ENCODE assay signal across 8 mouse cellular contexts in genomic region chr12:4082132-4083001, GRCm38 (mm10). TPM values are rescaled to one million over a fixed set of nuclear protein-coding genes. Genes with fewer than 3 reads are reported as not detected.
A peak's percentile ranks its signal among the peaks of the same experiment; 100 is the strongest.
DNase-seq lines count a peak whose midpoint lies in the region; ATAC-seq lines count a peak whose summit lies in the region.

TSS of gene Dnajc27 (plus strand) at chr12:4082583.

- peak within 1 kb of the TSS; percentile 58 for H3K4me3 ChIP-seq in intestine, embryonic 14.5 days (ENCODE audit: low read depth, low read length)

- peak; percentile 98 for ATAC-seq in intestine, embryonic 14.5 days (replicated peaks; ENCODE audit: low FRiP score, low TSS enrichment, low read depth)

- no peaks in the 10 kb centered on the region for H3K9me3 ChIP-seq in intestine, embryonic 14.5 days (ENCODE audit: control insufficient read depth, low read length)

- intact Hi-C loops in left cerebral cortex, postnatal 14 days (cut with DNase I), result no loop called here

- no peaks in the 10 kb centered on the region; the same call in 1 of the 2 replicates for H3K4me1 ChIP-seq in intestine, embryonic 14.5 days (replicated peaks; ENCODE audit: control insufficient read depth, insufficient read depth, low read length)

- WGBS in intestine, embryonic 14.5 days, result 5% methylated on average over 59 of the region's 59 CpGs

- peak within 1 kb of the TSS; percentile 75 for H3K9ac ChIP-seq in intestine, embryonic 14.5 days (ENCODE audit: low read length)

- DNase-seq in adrenal gland, adult 18-20 months (ENCODE audit: low spot score in 2 of 2), result peak; percentile 91 to 95
- peak; percentile 96 for DNase-seq in embryo, embryonic 11 days
- DNase-seq in gastrocnemius, postnatal 25 days, result peak; percentile 93
- DNase-seq in intestine, embryonic 14.5 days (ENCODE audit: low spot score), result peak; percentile 99
- DNase-seq in left cerebral cortex, postnatal 14 days (ENCODE audit: low spot score in 2 of 2), result peak; percentile 98 to 99
- peak; percentile 96 for DNase-seq in mesoderm, embryonic 11.5 days (ENCODE audit: low read depth, low spot score)
- peak; percentile 92 to 94 for DNase-seq in right cerebral cortex, postnatal 36 days (ENCODE audit: low spot score in 2 of 2)
- peak; percentile 92 for DNase-seq in yolk sac, embryonic 10.5 days (ENCODE audit: low spot score)

- H3K36me3 ChIP-seq in intestine, embryonic 14.5 days (ENCODE audit: control insufficient read depth, insufficient read depth, low read length), result peaks cover 20% of the 10 kb centered on the region

- H3K27me3 ChIP-seq in intestine, embryonic 14.5 days (replicated peaks; ENCODE audit: control insufficient read depth, insufficient read depth, low read length), result no peaks in the 10 kb centered on the region

- peak within 1 kb of the TSS; percentile 95 for H3K27ac ChIP-seq in intestine, embryonic 14.5 days (ENCODE audit: low read depth)

- peak within 1 kb of the TSS; percentile 65 for H3K4me2 ChIP-seq in intestine, embryonic 14.5 days (ENCODE audit: low read length)

RNA-seq across cellular contexts. Expression of gene Dnajc27, which starts in this region (rescaled TPM):
- 1 to 10 TPM; 4.8 to 6.0 TPM for total RNA-seq in adrenal gland, adult 18-20 months (2021)
- total RNA-seq in gastrocnemius, postnatal 25 days (2021), result 10 to 100 TPM; 27.0 to 35.2 TPM
- polyA plus RNA-seq in intestine, embryonic 14.5 days (2014; fragmentation: Nextera tagmentation; extraction: Ambion mirVana), result 7.9 and 9.7 TPM in 2 replicates
- 10 to 100 TPM; 80.8 to 82.0 TPM for total RNA-seq in left cerebral cortex, postnatal 14 days (2021)

Comparison
In these comparisons a context has a peak if more than half of its experiments do, and no peak if none do; other contexts are left out.
1. Peak in every context shown above with its lines: DNase-seq, ATAC-seq, H3K4me3 ChIP-seq and H3K27ac ChIP-seq.